Mouse (Mus musculus) midbrain, embryonic 10.5 days (tissue): ENCODE measurements around the gene Fxn. TPM values are rescaled to one million over a fixed set of nuclear protein-coding genes. Genes with fewer than 3 reads are reported as not detected.

Experiments used
- DNase-seq: peaks from one replicate; pipeline ENCODE4 v3.0.0-alpha.2; 2017; ENCODE audit warnings: low spot score
- H3K27ac ChIP-seq: fragments of 300-500 bp; sonication (generic); replicated peaks from 2 replicates; pipeline ENCODE4 v1.5.1; 2016; ENCODE audit warnings: mild to moderate bottlenecking
- H3K27me3 ChIP-seq: fragments of 300-500 bp; sonication (generic); 2 replicates; pipeline ENCODE4 v1.6.1; 2016; ENCODE audit warnings: low read depth, mild to moderate bottlenecking; ENCODE audit not compliant: poor library complexity, severe bottlenecking
- H3K36me3 ChIP-seq: fragments of 300-500 bp; sonication (generic); 2 replicates; pipeline ENCODE4 v1.6.1; 2016; ENCODE audit warnings: mild to moderate bottlenecking, moderate library complexity
- H3K4me1 ChIP-seq: fragments of 300-500 bp; sonication (generic); 2 replicates; pipeline ENCODE4 v1.6.1; 2016
- H3K4me3 ChIP-seq: fragments of 300-500 bp; sonication (generic); 2 replicates; pipeline ENCODE4 v1.5.1; 2016; ENCODE audit warnings: mild to moderate bottlenecking, moderate library complexity
- H3K9me3 ChIP-seq: fragments of 300-500 bp; sonication (generic); replicated peaks from 2 replicates; pipeline ENCODE4 v1.6.1; 2016; ENCODE audit warnings: mild to moderate bottlenecking
- WGBS: fragments of 180-500 bp; shearing (Covaris S2); methylation state at CpG from one replicate; pipeline ENCODE4 v1.1.7; 2016; 5-methylcytosine and 5-hydroxymethylcytosine counted together
- polyA plus RNA-seq: library from polyadenylated mRNA; unstranded; fragments of >200 nt; fragmentation: Nextera tagmentation; extraction: Ambion mirVana; gene quantifications from 2 replicates; pipeline ENCODE4 v1.2.1, GENCODE M21; 2016

The Fxn gene
- polyA plus RNA-seq, 1 experiment from 2014 or later = 55.9 TPM

DNA sequence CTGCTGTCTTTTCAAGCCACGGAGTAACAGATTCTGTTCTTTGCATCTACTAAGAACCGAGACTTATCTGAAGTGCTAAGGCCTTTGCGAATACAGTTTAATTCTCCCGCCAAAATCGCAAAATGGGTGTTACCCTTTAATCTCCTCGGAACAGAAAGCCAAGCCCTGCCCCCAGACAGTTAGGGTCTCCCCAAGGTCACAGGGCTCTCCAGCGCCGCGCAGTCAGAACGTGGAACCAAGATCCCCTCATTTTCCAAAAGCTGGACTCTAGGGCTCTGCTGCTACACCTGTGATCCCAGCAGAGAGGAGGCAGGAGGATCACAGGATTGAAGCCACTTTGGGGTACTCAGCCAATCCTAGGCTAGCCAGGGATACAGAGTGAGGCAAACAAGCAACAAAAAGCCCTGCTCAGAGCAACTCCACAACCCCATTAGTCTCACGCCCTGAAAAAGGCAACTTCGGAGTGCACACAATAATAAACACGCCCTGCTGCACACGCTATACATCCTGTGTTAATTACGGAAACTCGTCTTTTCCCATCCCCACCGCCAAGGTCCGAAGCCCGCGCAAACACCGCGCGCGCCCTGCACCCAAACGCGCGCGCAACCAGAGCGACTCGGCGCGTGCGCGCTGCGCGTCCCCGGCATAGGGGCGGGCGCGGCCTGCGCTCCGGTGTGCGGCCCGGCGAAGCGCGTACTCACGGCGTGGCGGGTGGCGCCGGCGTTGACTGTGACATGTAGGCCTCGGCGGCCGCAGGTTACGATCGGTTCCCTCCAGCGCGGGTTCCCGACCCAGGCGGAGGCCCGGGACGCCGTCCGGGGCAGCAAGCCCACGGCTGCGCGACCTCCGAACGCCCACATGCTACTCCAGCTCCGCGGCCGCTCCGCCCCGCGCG, 452 bp downstream of the Fxn start:
- under 1% methylated on average over 78 of the region's 78 CpGs for WGBS
- H3K27me3 ChIP-seq = no peaks in the 10 kb centered on the region
- peak overlapping the region; percentile 72 for H3K4me3 ChIP-seq
- peaks cover 12% of the 10 kb centered on the region for H3K4me1 ChIP-seq
- H3K9me3 ChIP-seq = no peaks in the 10 kb centered on the region
- peak overlapping the region; percentile 94 for H3K27ac ChIP-seq
- peaks cover 20% of the 10 kb centered on the region for H3K36me3 ChIP-seq
- DNase-seq = peak; percentile 83

DNA sequence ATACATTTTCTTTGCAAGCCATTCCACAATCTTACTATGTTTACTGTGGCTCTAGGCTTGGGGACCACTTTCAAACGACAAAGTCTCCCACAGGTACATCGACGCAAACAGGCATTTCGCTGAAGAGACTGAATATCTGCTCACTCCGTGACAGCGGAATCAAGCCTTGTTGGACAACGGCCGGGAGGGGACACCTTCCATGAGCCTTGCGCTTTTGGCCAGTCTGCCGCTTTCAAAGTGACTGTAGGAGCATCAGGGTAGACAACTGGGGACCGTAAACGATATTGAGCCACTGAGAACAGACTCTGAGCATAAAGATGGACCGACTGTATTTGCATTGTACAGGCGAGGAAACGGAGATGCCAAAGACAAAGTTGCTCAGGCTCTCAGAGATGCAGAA, 1.5 kb downstream of the Fxn start:
- peak overlapping the region; percentile 94 for H3K27ac ChIP-seq
- no peaks in the 10 kb centered on the region for H3K27me3 ChIP-seq
- no peaks in the 10 kb centered on the region for H3K9me3 ChIP-seq
- H3K4me1 ChIP-seq = peaks cover 12% of the 10 kb centered on the region
- DNase-seq = no peak
- WGBS = 93% methylated on average over 15 of the region's 15 CpGs
- peak overlapping the region; percentile 72 for H3K4me3 ChIP-seq
- H3K36me3 ChIP-seq = peaks cover 20% of the 10 kb centered on the region

DNA sequence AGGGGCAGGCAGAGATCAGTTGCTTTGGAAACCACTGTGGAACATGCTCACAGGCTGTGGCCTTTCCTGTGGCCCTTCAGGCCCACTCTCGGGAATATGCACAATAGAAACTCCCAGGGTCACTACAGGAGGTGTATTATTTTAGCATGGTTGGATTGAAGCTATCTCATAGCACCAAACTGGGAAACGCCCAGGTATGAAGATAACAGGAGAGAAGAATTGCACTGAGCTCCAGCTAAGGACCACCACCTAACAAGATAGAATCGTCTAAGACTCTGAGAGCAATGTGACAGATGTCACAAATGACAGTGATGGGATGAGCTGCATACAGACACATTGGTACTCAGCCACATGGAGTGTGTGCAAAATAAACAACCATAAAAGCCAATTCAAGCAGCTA, 6.1 kb downstream of the Fxn start:
- 71% methylated on average over 3 of the region's 3 CpGs for WGBS
- Histone ChIP-seq H3K4me1 (peaks cover 32% of the 10 kb centered on the region), H3K9me3 (no peaks in the 10 kb centered on the region)

DNA sequence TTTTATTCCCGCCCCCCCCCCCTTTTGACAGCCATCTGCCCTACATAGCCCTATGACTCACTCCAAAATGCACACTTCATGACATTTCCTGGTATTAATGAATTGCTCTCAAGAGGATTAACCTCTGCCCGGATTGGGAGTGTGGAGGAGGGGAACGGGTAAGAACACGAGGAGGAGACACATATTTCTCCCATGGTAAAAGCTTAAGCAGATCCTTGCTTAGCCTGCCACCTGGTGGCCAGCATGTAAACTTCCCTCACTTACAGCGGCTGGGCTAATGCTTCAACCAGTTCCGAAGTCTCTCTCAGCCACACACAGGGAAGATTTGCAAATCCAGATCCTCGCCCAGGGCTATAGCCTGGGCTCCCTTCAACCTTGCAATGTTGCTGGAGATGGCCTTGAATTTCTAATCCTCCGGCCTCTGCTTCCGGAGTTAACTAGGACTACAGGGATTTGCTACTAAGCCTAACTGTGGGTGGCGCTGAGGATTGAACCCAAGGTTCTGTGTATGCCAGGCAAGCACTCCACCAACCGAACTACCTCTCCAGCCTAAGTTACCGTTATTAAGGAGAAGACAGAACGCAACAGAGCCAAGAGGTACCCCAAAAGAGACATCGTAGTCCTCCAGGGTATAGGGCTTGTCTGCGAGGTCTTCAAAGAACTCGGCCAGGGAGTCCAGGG, 8.5 kb downstream of the Fxn start:
- WGBS = 43% methylated on average over 16 of the region's 16 CpGs
- Histone ChIP-seq H3K27me3 (no peaks in the 10 kb centered on the region), H3K27ac (peak overlapping the region; percentile 61), H3K9me3 (no peaks in the 10 kb centered on the region), H3K36me3 (peaks cover 32% of the 10 kb centered on the region), H3K4me1 (peaks cover 50% of the 10 kb centered on the region), H3K4me3 (peak overlapping the region; percentile 34)
- peak; percentile 84 for DNase-seq

More for the DNA sequence above, 6.1 kb downstream of the Fxn start:
- H3K27ac ChIP-seq = no peak overlapping the region
- H3K36me3 ChIP-seq = peaks cover 34% of the 10 kb centered on the region
- H3K4me3 ChIP-seq = no peak overlapping the region
- H3K27me3 ChIP-seq = no peaks in the 10 kb centered on the region
- no peak for DNase-seq

DNA sequence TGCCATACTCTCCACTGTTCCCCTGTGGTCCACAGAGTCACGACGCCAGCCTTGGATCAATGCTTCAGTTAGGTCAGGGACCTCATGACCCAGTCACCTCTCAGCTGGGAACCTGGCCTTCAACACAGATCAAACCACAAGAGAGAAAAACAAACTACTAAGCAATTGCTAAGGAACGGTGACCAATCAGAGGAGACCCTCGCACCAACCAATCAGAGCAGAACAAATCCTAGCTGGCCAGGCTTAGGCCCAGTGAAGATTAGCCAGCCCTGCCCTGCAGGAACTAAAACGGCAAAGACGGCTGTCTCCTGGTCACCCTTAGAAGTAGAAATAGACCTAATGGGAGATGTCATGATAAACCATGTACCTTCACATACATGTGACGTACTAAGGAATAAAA, 9.1 kb downstream of the Fxn start:
- peak; percentile 54 for DNase-seq
- H3K36me3 ChIP-seq = peaks cover 32% of the 10 kb centered on the region
- H3K4me3 ChIP-seq = peak overlapping the region; percentile 34
- H3K4me1 ChIP-seq = peaks cover 53% of the 10 kb centered on the region
- peak overlapping the region; percentile 61 for H3K27ac ChIP-seq
- 24% methylated on average over 7 of the region's 7 CpGs for WGBS
- H3K9me3 ChIP-seq = no peaks in the 10 kb centered on the region
- no peaks in the 10 kb centered on the region for H3K27me3 ChIP-seq

DNA sequence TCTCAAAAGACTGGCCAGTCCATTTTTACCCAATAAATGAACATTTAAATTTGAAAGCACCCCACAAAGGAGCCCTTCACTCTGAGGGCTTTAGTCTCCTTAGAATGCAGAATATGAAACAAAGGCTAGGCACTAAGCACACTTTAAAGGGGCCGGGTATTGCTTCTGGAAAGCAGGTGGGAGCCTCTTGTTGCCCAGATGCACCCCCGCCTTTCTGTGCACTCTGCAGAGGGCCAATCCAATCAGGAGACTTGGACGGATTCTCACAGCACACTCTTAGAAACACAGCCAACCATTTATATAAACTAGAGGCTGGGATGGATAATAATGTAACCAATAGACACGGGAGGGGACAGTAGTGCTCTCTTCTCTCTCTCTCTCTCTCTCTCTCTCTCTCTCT, 11.9 kb downstream of the Fxn start:
- H3K4me1 ChIP-seq = peaks cover 53% of the 10 kb centered on the region
- H3K27me3 ChIP-seq = no peaks in the 10 kb centered on the region
- no peak overlapping the region for H3K4me3 ChIP-seq
- H3K27ac ChIP-seq = peak overlapping the region; percentile 76
- DNase-seq = no peak
- WGBS = 50% methylated on average over 4 of the region's 4 CpGs
- H3K9me3 ChIP-seq = no peaks in the 10 kb centered on the region
- H3K36me3 ChIP-seq = peaks cover 45% of the 10 kb centered on the region

DNA sequence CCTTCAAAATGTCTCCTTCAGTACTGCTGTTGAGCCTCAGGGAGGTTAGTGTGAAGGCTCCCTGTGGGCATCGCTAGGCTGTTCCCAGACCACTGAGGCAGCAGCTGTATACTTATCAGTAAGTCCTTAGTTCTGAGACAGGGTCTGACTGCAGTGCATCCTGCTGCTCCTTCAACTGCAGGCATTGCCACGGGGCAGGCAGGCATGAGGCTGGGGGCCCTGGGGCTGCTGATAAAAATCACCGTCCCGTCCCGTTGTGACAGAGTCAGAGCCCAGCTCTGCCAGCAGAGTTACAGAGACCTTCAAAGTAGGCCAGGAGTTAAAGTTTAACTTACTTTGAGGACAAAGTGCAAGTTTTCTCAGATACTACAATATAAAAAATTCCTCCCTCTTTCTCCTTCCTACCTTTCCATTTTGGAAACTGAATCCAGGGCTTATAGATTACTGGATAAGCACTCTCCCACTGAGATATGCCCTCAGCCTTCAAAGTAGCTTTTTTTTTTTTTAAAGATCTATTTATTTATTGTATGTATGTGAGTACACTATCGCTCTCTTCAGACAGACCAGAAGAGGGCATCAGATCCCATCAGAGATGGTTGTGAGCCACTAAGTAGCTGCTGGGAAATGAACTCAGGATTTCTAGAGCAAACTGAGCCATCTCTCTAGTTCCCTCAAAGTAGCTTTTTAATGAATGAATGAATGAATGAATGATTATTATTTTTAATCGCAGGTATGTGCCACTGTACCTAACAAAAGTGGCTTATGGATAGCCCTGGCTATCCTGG, 14.2 kb downstream of the Fxn start:
- Histone ChIP-seq H3K27me3 (no peaks in the 10 kb centered on the region), H3K9me3 (no peaks in the 10 kb centered on the region), H3K4me3 (no peak overlapping the region), H3K36me3 (peaks cover 61% of the 10 kb centered on the region), H3K4me1 (peaks cover 43% of the 10 kb centered on the region), H3K27ac (no peak overlapping the region)
- no peak for DNase-seq
- 95% methylated on average over 7 of the region's 7 CpGs for WGBS

DNA sequence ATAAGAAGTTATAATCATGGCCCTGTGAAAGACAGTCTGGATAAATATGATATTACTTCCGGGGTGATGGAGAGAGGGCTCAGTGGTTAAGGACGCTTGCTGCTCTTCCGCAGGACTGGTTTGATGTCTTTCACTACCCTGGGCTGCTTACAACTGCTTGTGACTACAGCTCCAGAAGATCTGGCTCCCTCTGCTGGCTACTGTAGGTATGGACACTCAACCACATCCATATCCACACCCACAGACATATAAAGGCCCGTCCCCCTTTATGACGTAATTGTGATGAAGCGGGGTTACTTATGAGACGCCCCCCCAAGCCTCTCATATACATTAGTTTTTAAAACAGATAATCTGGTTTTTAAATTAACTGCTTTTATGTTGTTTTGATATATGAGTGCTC, 15.4 kb downstream of the Fxn start:
- no peaks in the 10 kb centered on the region for H3K9me3 ChIP-seq
- WGBS = 64% methylated on average over 7 of the region's 7 CpGs
- DNase-seq = peak; percentile 72
- H3K27ac ChIP-seq = no peak overlapping the region
- peaks cover 62% of the 10 kb centered on the region for H3K36me3 ChIP-seq
- no peaks in the 10 kb centered on the region for H3K27me3 ChIP-seq
- H3K4me3 ChIP-seq = no peak overlapping the region
- peaks cover 33% of the 10 kb centered on the region for H3K4me1 ChIP-seq

DNA sequence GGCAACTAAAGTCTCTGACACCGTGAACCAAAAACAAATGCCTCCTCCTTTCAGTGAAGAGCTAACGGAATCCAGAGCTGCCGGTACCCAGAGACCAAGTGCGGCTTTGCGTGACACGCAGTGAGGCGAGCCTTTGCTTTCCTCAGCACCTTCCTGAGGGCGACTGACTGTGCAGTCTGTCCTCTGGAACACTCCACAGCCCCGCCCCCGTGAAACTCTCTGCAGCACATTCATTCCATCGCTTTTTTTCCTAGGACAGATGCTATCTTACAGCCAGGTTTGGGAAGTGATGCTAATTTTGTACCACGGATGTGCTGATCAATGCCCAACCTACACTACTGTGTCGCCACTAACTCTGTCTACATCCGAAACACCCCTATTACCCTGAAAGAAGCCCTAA, 17.7 kb downstream of the Fxn start:
- peaks cover 62% of the 10 kb centered on the region for H3K36me3 ChIP-seq
- WGBS = 90% methylated on average over 14 of the region's 14 CpGs
- H3K4me3 ChIP-seq = no peak overlapping the region
- DNase-seq = no peak
- no peak overlapping the region for H3K27ac ChIP-seq
- H3K27me3 ChIP-seq = no peaks in the 10 kb centered on the region
- H3K9me3 ChIP-seq = no peaks in the 10 kb centered on the region
- H3K4me1 ChIP-seq = peaks cover 18% of the 10 kb centered on the region

DNA sequence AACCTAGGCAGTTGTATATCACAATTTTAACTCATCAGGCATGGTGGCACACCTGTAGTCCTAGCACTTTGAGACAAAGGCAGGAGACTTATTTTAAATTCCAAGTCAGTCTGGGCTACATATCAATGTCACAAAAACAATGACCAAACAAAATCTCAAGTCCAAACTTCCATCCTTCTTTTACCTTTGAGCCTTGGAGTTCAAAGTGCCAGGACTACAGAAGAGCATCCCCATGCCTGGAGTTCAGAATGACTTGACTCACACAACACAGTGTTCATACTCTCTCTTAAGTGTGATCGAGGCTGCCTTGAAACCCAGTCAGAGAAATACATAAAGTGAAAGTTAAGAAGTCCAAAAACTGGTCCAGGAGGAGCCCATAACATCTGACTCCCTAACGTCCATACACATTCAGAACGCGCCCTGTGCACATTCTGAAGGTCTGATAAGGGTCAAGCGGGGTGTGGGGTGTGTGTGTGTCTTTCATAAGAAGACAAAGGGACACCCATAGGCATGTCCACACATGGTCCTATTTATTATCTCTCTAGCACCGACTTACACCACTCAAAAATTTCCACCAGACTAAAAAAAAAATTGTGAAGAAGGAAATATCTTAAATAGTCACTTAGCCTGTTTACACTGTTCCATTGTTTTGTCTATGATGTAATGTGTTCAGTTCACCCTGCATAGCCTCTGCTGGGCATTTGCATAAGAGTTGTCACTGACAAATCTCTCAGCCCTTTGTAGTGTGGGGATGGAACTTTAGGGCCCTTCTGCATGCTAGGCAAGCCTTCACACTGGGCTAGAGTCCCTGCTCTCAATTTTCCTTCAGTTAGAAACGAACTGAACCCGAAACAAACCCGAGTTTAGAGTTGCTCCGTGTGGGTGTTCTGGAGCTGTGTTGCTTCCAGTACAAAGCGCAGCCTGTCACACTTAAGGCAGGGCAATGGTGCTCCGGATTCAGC, 20.7 kb downstream of the Fxn start:
- WGBS = 84% methylated on average over 12 of the region's 12 CpGs
- Histone ChIP-seq H3K27ac (peak overlapping the region; percentile 59; the same call in 1 of the 2 replicates), H3K4me1 (peaks cover 7% of the 10 kb centered on the region), H3K27me3 (no peaks in the 10 kb centered on the region), H3K9me3 (no peaks in the 10 kb centered on the region), H3K36me3 (peaks cover 38% of the 10 kb centered on the region), H3K4me3 (no peak overlapping the region)
- no peak for DNase-seq

DNA sequence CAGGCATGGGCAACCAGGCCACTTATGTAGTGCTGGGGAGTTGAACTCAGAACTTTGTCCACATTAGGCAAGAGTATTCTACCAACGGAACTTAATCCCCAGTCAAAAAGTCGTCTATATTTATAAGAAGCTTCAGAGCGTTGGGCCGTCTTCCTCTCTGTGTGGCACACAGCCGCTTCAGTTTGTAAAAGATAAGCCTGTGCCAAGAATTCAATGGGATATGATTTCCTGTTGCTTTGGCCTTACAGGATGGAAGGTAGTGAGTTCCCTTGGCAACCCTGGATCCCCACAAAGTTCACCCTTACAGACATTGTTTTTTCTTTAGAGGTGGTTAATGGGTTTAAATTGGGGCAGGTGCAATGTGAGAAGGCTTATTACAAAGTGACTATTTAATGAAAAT, 22.0 kb downstream of the Fxn start:
- peaks cover 11% of the 10 kb centered on the region for H3K4me1 ChIP-seq
- no peak for DNase-seq
- WGBS = 85% methylated on average over 5 of the region's 5 CpGs

DNA sequence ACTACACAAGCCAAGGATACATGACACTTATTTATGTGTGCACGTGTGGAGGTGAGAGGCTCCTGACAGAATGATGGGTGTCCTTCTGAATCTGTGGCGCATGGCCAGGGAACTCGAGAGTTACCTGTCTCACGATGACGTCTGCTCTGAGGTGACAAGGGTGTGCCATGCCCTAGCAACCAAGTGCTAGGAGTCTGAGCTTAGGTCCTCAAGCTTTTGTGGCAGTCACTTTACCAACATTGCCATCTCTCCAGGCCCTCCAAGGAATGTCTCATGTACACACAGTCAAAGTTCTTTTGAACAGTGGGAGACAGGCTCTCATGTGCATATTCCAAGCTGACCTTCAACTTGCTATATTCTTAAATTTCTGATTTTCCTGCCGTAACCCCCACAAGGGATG, 22.4 kb downstream of the Fxn start:
- no peaks in the 10 kb centered on the region for H3K9me3 ChIP-seq
- no peak for DNase-seq
- 95% methylated on average over 6 of the region's 6 CpGs for WGBS

More for the DNA sequence above, 22.0 kb downstream of the Fxn start:
- no peak overlapping the region for H3K27ac ChIP-seq
- peaks cover 29% of the 10 kb centered on the region for H3K36me3 ChIP-seq
- no peaks in the 10 kb centered on the region for H3K27me3 ChIP-seq
- H3K9me3 ChIP-seq = no peaks in the 10 kb centered on the region
- no peak overlapping the region for H3K4me3 ChIP-seq

More for the DNA sequence above, 22.4 kb downstream of the Fxn start:
- H3K27me3 ChIP-seq = no peaks in the 10 kb centered on the region
- no peak overlapping the region for H3K4me3 ChIP-seq
- peaks cover 27% of the 10 kb centered on the region for H3K36me3 ChIP-seq
- peaks cover 11% of the 10 kb centered on the region for H3K4me1 ChIP-seq
- H3K27ac ChIP-seq = no peak overlapping the region
